Mouse (Mus musculus) natural killer cell, adult 2 months (primary cell): ENCODE data around the gene Hopx.

Source experiments
- DNase-seq, 2 experiments: peaks; one replicate each; pipeline ENCODE4 v3.0.0; 2022; ENCODE audit warnings: low spot score in 2 of 2

Hopx gene

GRCm38 (mm10) chr5:77114817-77115731, at the start of gene Hopx:
Gene Hopx, minus strand, starts transcription at chr5:77115121.
- DNase-seq: peak in 1 of 2 experiments; percentile 18

- no peak for DNase-seq
These were observed 48.7 kb upstream of the Hopx start for GRCm38 (mm10) chr5:77163597-77163996.

- no peak for DNase-seq
These were observed 47.6 kb upstream of the Hopx start for GRCm38 (mm10) chr5:77162566-77162965.

- no peak for DNase-seq
These were observed 43.0 kb upstream of the Hopx start for GRCm38 (mm10) chr5:77157777-77158540.

GRCm38 (mm10) chr5:77156938-77157337, 42.0 kb upstream of the Hopx start:
- no peak for DNase-seq

GRCm38 (mm10) chr5:77155526-77155925, 40.6 kb upstream of the Hopx start:
- no peak for DNase-seq

GRCm38 (mm10) chr5:77154812-77155211, 39.9 kb upstream of the Hopx start:
- DNase-seq: no peak

- DNase-seq: no peak
These were observed 36.8 kb upstream of the Hopx start for GRCm38 (mm10) chr5:77151738-77152137.

- DNase-seq: no peak
These were observed 36.2 kb upstream of the Hopx start for GRCm38 (mm10) chr5:77151075-77151474.

- DNase-seq: no peak
These were observed 33.2 kb upstream of the Hopx start for GRCm38 (mm10) chr5:77148021-77148621.

GRCm38 (mm10) chr5:77146459-77147170, 31.7 kb upstream of the Hopx start:
- no peak for DNase-seq

- peak; percentile 21 to 50 for DNase-seq
These were observed 29.7 kb upstream of the Hopx start for GRCm38 (mm10) chr5:77144647-77145046.

- no peak for DNase-seq
These were observed 28.2 kb upstream of the Hopx start for GRCm38 (mm10) chr5:77143076-77143475.

- no peak for DNase-seq
These were observed 26.4 kb upstream of the Hopx start for GRCm38 (mm10) chr5:77141336-77141735.

- no peak for DNase-seq
These were observed 25.9 kb upstream of the Hopx start for GRCm38 (mm10) chr5:77140861-77141260.

- peak; percentile 74 to 83 for DNase-seq
These were observed 25.2 kb upstream of the Hopx start for GRCm38 (mm10) chr5:77140108-77140507.

- DNase-seq: no peak
These were observed 22.9 kb upstream of the Hopx start for GRCm38 (mm10) chr5:77137701-77138265.

- DNase-seq: no peak
These were observed 21.8 kb upstream of the Hopx start for GRCm38 (mm10) chr5:77136684-77137224.

GRCm38 (mm10) chr5:77134961-77135360, 20.0 kb upstream of the Hopx start:
- no peak for DNase-seq

- DNase-seq: peak; percentile 26 to 41
These were observed 19.5 kb upstream of the Hopx start for GRCm38 (mm10) chr5:77134465-77134864.

GRCm38 (mm10) chr5:77133960-77134359, 19.0 kb upstream of the Hopx start:
- no peak for DNase-seq
